Mouse (Mus musculus): ENCODE data around the gene Stxbp1.

The Stxbp1 gene

GRCm38 (mm10) chr2:32874951-32875674 lies 28.1 kb upstream of the Stxbp1 start:
- in situ Hi-C loops (cut with MboI; ENCODE audit: unreplicated experiment in 2 of 2), result no loop called here

DNA sequence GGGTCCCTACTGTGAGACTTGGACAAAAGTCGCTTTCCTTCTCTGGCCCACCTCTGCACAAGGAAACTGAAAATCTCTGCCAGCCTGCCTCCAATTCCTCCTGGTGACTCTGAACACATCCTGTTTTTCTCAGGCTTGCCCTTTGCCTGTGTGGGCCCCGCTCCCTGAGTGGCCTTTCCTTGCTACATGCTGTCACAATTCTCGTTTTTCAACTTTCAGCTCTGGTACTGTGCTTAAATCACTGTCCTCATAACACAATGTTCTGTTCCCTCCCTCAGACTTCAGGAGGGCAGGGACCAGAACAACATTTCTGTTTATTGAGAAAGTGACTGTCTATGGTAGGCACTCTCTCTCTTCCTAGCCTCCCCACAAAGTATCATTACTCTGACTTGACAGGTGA lies 27.0 kb upstream of the Stxbp1 start:
- in situ Hi-C loops (cut with MboI; ENCODE audit: unreplicated experiment in 2 of 2), result no loop called here

DNA sequence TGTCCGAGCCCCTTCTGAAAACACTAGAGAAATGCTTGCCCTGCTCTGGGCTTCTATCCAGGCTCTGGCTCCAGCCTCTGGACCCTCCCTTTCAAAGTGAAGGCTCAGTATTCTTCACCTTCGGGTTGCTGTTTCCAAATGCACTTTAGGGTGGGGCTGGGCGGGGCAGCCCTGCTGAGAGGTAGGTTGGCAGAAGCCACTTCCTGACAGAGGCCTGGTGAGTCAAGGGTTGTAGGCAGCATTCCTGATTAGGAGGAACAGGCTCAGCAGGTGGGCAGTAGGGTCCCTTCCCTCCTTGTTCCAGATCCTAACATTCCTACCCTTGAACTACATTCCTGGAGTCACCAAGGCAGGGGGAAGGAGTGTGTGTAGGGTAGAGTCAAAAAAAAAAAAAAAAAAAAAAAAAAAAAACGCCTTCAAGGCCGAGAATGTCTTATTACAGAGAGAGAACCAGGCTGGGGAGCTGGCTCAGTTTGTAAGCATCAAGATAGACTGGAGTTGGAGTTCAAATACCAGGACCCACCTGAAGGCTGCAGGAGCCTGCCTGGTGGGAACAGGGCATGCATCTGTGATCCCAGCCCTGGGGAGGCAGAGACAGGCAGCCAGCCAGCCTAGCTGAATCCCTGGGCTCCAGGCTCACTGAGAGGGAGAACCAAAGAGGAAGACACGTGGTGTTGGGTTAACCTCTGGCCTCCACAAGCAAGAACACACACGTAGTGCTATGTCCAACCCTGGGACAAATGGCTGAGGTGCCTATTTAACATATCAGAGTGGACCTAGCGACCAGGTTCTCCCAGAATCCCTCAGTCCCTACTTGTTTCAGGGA lies 23.4 kb upstream of the Stxbp1 start:
- in situ Hi-C loops (cut with MboI; ENCODE audit: unreplicated experiment in 2 of 2), result no loop called here

- in situ Hi-C loops (cut with MboI; ENCODE audit: unreplicated experiment in 2 of 2), result no loop called here
These were observed 22.8 kb upstream of the Stxbp1 start for GRCm38 (mm10) chr2:32869721-32870274.

DNA sequence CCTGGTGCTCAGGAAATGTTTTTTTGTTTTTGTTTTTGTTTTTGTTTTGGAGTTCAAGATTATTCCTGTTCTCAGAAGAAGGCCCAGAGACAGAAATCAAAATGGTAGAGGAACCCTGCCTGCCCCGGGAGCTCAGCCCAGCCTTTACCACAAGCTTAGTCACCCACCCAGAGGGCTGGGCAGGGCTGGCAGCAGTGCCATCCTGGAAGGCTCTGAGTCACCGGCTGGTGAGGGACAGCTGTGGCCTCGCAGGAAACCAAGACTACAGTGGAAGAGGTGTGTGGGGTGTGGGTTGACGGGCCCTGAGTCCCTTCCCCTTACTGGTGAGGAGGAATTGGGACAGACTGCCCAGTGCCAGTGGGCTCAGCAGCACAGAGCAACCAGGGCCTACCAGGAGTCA lies 20.3 kb upstream of the Stxbp1 start:
- in situ Hi-C loops (cut with MboI; ENCODE audit: unreplicated experiment in 2 of 2), result no loop called here

DNA sequence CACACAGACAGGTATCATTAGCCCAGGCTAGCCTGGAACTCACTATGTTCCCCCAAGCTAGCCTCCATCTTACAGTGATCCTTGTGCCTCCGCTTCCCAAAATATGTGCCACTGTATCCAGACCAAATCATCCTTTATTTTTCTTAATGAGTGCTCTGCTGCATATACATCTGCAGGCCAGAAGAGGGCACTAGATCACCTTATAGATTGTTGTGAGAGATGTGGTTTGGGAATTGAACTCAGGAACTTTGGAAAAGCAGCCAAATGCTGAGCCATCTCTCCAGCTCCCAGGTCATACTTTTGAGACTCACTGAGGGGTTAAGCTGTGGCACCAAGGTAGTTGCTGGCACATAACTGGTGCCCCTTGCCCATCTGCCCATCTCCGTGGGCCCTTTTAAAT lies 17.7 kb upstream of the Stxbp1 start:
- in situ Hi-C loops (cut with MboI; ENCODE audit: unreplicated experiment in 2 of 2), result loop anchor here (5.0 kb wide), 1 partner anchor 48 kb away; no protein-coding TSS in a partner anchor

- in situ Hi-C loops (cut with MboI; ENCODE audit: unreplicated experiment in 2 of 2), result loop anchor here (5.0 kb wide), 1 partner anchor 49 kb away; no protein-coding TSS in a partner anchor
These were observed 16.3 kb upstream of the Stxbp1 start for GRCm38 (mm10) chr2:32863317-32863716.

GRCm38 (mm10) chr2:32860799-32861198 lies 13.8 kb upstream of the Stxbp1 start:
- in situ Hi-C loops (cut with MboI; ENCODE audit: unreplicated experiment in 2 of 2), result loop anchor here (5.0 kb wide), 1 partner anchor 52 kb away; no protein-coding TSS in a partner anchor

DNA sequence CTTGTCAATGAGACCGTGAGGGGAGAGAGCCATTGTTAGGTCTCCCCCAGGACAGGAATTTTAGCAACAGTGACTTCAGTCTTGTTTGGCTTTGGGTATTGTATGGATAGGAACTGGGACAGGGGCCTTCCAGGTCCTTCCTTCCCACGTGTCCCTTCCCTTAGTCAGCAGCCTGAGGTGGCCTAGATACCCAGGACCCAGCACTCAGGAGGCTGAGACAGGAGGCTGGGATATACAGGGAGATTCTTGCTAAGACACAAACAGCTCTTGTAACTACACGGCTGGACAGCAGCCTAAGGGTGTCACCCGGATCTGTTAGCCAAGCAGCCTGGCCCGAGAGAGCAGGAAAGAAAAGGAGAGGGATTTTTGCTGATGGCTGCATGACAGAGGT lies 12.6 kb upstream of the Stxbp1 start:
- in situ Hi-C loops (cut with MboI; ENCODE audit: unreplicated experiment in 2 of 2), result loop anchor here (5.0 kb wide), 1 partner anchor 53 kb away; no protein-coding TSS in a partner anchor

GRCm38 (mm10) chr2:32859010-32859621 lies 12.1 kb upstream of the Stxbp1 start:
- in situ Hi-C loops (cut with MboI; ENCODE audit: unreplicated experiment in 2 of 2), result no loop called here

GRCm38 (mm10) chr2:32857584-32857983 lies 10.5 kb upstream of the Stxbp1 start:
- in situ Hi-C loops (cut with MboI; ENCODE audit: unreplicated experiment in 2 of 2), result no loop called here

DNA sequence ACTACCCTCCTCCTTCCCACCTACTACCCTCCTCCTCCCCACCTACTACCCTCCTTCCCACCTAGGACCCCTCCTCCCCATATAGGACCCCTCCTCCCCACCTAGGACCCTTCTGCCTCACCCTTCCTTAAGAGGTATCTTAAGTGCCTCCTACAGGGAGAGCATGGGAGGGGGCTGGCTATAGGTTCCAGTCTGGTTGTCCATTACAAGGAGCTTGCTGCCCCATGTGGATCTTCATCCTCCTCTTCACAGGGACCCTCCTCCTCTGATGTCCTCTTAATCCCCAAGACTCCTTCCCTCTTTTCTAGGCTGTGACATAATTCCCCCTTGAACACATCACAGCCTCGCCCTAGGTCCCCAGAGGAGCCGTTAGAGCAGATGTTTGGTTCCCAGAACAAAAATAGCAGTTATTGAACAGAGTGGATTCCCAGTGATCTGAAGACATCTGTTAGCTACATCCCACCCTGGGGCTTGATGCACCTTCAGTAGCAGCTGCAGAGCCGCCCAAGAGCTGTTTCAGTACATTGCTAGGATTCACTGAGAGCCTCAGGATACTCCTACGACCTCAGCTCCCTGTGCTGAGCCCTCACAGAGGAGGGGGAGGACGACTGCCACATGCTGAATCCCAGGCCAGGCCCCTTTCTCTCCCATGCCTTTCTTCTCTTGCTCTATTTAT lies 8.9 kb upstream of the Stxbp1 start:
- in situ Hi-C loops (cut with MboI; ENCODE audit: unreplicated experiment in 2 of 2), result no loop called here

DNA sequence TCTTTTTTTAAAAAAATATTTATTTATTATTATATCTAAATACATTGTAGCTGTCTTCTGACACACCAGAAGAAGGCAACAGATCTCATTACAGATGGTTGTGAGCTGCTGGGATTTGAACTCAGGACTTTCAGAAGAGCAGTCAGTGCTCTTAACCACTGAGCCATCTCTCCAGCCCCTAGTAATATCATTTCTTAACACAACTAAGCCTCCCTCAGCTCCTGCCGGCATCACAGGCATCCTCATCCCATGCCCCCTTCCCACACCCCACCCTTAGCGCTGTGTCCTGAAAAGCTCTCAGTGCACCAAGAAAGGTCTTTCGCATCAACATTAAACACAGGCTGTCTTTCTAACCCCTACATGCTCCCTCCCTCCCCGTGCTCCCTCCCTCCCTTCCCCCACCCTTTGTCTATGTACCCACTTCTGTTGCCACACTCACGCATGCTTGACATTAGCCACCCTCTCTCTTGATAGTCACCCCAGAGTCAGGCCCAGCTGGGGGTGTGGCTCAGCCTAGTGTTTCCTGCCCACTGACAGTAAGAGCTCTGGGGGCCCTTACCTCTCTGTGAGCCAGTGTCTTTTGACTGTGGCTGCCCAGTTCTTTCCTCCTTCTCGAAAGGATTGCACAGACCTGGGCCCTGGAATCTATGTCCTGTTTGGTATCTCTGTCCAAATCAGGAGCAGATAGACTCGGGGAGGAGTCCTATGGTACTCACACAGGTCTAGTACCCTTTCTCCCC lies 8.2 kb upstream of the Stxbp1 start:
- in situ Hi-C loops (cut with MboI; ENCODE audit: unreplicated experiment in 2 of 2), result no loop called here

GRCm38 (mm10) chr2:32854206-32854605 lies 7.2 kb upstream of the Stxbp1 start:
- in situ Hi-C loops (cut with MboI; ENCODE audit: unreplicated experiment in 2 of 2), result loop anchor here (5.0 kb wide), 5 partner anchors 37 to 222 kb away; partner anchors contain the start of gene Fpgs (in 1 of the 2)

DNA sequence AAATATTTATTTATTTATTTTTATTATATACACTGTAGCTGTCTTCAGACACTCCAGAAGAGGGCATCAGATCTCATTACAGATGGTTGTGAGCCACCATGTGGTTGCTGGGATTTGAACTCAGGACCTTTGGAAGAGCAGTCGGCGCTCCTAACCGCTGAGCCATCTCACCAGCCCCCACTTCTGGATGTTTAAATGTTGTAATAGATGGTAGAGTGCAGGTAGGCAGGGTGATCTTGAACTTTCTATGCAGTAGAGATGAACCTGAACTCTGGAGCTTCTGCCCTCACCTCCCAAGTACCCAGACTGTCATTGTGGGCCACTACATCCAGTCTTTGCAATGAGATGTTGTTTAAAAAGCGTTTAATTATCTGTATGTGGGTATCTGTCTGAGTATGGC lies 6.7 kb upstream of the Stxbp1 start:
- in situ Hi-C loops (cut with MboI; ENCODE audit: unreplicated experiment in 2 of 2), result loop anchor here (5.0 kb wide), 5 partner anchors 36 to 221 kb away; partner anchors contain the start of gene Fpgs (in 1 of the 2)

- in situ Hi-C loops (cut with MboI; ENCODE audit: unreplicated experiment in 2 of 2), result loop anchor here (5.0 kb wide), 5 partner anchors 35 to 220 kb away; partner anchors contain the start of gene Fpgs (in 1 of the 2)
These were observed 5.1 kb upstream of the Stxbp1 start for GRCm38 (mm10) chr2:32852156-32852555.

DNA sequence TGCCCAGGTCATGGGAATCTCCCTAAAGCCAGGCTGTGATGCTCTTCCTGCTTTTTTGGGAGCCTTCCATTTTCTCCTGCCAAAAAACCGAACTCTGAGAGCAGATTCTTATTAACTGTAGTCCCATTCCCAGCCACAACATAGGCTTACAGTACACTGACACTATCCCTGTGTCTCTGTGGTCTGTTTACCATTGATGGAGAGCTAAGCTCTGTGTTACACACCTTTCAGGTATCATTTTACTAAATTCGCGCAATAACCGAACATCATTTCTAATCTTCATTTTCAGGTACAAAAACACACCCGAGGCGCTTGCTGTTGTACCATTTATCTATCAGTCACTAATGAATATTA lies 400 bp upstream of the Stxbp1 start:
- in situ Hi-C loops (cut with MboI; ENCODE audit: unreplicated experiment in 2 of 2), result no loop called here

- in situ Hi-C loops (cut with MboI; ENCODE audit: unreplicated experiment in 2 of 2), result no loop called here
These were observed 792 bp downstream of the Stxbp1 start for GRCm38 (mm10) chr2:32846101-32846804.

GRCm38 (mm10) chr2:32845572-32846100 lies 1.4 kb downstream of the Stxbp1 start:
- in situ Hi-C loops (cut with MboI; ENCODE audit: unreplicated experiment in 2 of 2), result no loop called here
